Mouse (Mus musculus): Measurements from ENCODE around the gene Kcnj16. TPM values are rescaled to one million over a fixed set of nuclear protein-coding genes. Genes with fewer than 3 reads are reported as not detected.
A peak's percentile ranks its signal among the peaks of the same experiment; 100 is the strongest.

Gene Kcnj16
- total and polyA plus RNA-seq, 2 experiments from 2014 or later = 1.4 to 3.1 TPM

- no peaks in the 10 kb centered on the region for H3K27me3 ChIP-seq (ENCODE audit: insufficient read depth, low read length)
- no peak overlapping the region for H3K9ac ChIP-seq
- no peaks in the 10 kb centered on the region for H3K36me3 ChIP-seq (ENCODE audit: insufficient read depth)
- H3K27ac ChIP-seq (ENCODE audit: low read depth, low read length) = no peak overlapping the region
- no peak for TF ChIP-seq CTCF (IDR thresholded peaks at IDR 0.05; ENCODE audit: low read depth)
- 81% methylated on average over 3 of the region's 3 CpGs for WGBS
- no peak overlapping the region for H3K4me3 ChIP-seq (ENCODE audit: low read depth, low read length)
- H3K4me2 ChIP-seq (ENCODE audit: low read depth) = no peak overlapping the region
- no peak for DNase-seq
- no peaks in the 10 kb centered on the region for H3K9me3 ChIP-seq (ENCODE audit: low read length)
- no peaks in the 10 kb centered on the region for H3K4me1 ChIP-seq (ENCODE audit: insufficient read depth)
- ATAC-seq = no peak
Measured at GRCm38 (mm10) chr11:111009471-111009870, 41.6 kb downstream of the Kcnj16 start.

GRCm38 (mm10) chr11:111016206-111016605 lies 48.4 kb downstream of the Kcnj16 start:
- Histone ChIP-seq H3K27ac (ENCODE audit: low read depth, low read length) (no peak overlapping the region), H3K4me1 (ENCODE audit: insufficient read depth) (0 out of 2 replicates have a peak, but pooled peaks cover 3% of the 10 kb centered on the region), H3K27me3 (ENCODE audit: insufficient read depth, low read length) (no peaks in the 10 kb centered on the region), H3K9me3 (ENCODE audit: low read length) (no peaks in the 10 kb centered on the region), H3K36me3 (ENCODE audit: insufficient read depth) (no peaks in the 10 kb centered on the region), H3K9ac (no peak overlapping the region), H3K4me3 (ENCODE audit: low read depth, low read length) (no peak overlapping the region), H3K4me2 (ENCODE audit: low read depth) (no peak overlapping the region)
- WGBS = 94% methylated on average over 3 of the region's 3 CpGs
- DNase-seq (no peak), ATAC-seq (no peak)
- no peak for TF ChIP-seq CTCF (IDR thresholded peaks at IDR 0.05; ENCODE audit: low read depth)

GRCm38 (mm10) chr11:111020211-111020610 lies 52.4 kb downstream of the Kcnj16 start:
- ATAC-seq = no peak
- H3K4me2 ChIP-seq (ENCODE audit: low read depth) = no peak overlapping the region
- no peak for DNase-seq
- H3K4me3 ChIP-seq (ENCODE audit: low read depth, low read length) = no peak overlapping the region
- H3K9me3 ChIP-seq (ENCODE audit: low read length) = no peaks in the 10 kb centered on the region
- H3K9ac ChIP-seq = no peak overlapping the region
- H3K27ac ChIP-seq (ENCODE audit: low read depth, low read length) = no peak overlapping the region
- TF ChIP-seq CTCF (IDR thresholded peaks at IDR 0.05; ENCODE audit: low read depth) = no peak
- no peaks in the 10 kb centered on the region for H3K36me3 ChIP-seq (ENCODE audit: insufficient read depth)
- WGBS = 25% methylated on average over 2 of the region's 2 CpGs
- no peaks in the 10 kb centered on the region for H3K27me3 ChIP-seq (ENCODE audit: insufficient read depth, low read length)
- H3K4me1 ChIP-seq (ENCODE audit: insufficient read depth) = 0 out of 2 replicates have a peak, but pooled peaks cover 3% of the 10 kb centered on the region

- Histone ChIP-seq H3K27ac (ENCODE audit: low read depth, low read length) (no peak overlapping the region), H3K4me1 (ENCODE audit: insufficient read depth) (0 out of 2 replicates have a peak, but pooled peaks cover 3% of the 10 kb centered on the region), H3K4me2 (ENCODE audit: low read depth) (no peak overlapping the region), H3K9ac (no peak overlapping the region), H3K36me3 (ENCODE audit: insufficient read depth) (no peaks in the 10 kb centered on the region), H3K27me3 (ENCODE audit: insufficient read depth, low read length) (no peaks in the 10 kb centered on the region), H3K9me3 (ENCODE audit: low read length) (no peaks in the 10 kb centered on the region), H3K4me3 (ENCODE audit: low read depth, low read length) (no peak overlapping the region)
- 23% methylated on average over 8 of the region's 8 CpGs for WGBS
- TF ChIP-seq CTCF (IDR thresholded peaks at IDR 0.05; ENCODE audit: low read depth) = no peak
- DNase-seq (no peak), ATAC-seq (peak; percentile 69)
Measured at GRCm38 (mm10) chr11:111022681-111023281, 54.9 kb downstream of the Kcnj16 start.

GRCm38 (mm10) chr11:111042175-111042574 lies 74.3 kb downstream of the Kcnj16 start:
- Histone ChIP-seq H3K9me3 (ENCODE audit: low read length) (no peaks in the 10 kb centered on the region), H3K4me1 (ENCODE audit: insufficient read depth) (no peaks in the 10 kb centered on the region), H3K4me2 (ENCODE audit: low read depth) (no peak overlapping the region), H3K36me3 (ENCODE audit: insufficient read depth) (no peaks in the 10 kb centered on the region), H3K9ac (no peak overlapping the region), H3K4me3 (ENCODE audit: low read depth, low read length) (no peak overlapping the region), H3K27ac (ENCODE audit: low read depth, low read length) (no peak overlapping the region), H3K27me3 (ENCODE audit: insufficient read depth, low read length) (no peaks in the 10 kb centered on the region)
- peak; percentile 60 for TF ChIP-seq CTCF (IDR thresholded peaks at IDR 0.05; ENCODE audit: low read depth)
- ATAC-seq = no peak
- WGBS = 50% methylated on average over 5 of the region's 5 CpGs
- DNase-seq = peak; percentile 40

- Histone ChIP-seq H3K9me3 (ENCODE audit: low read length) (no peaks in the 10 kb centered on the region), H3K36me3 (ENCODE audit: insufficient read depth) (no peaks in the 10 kb centered on the region), H3K9ac (no peak overlapping the region), H3K4me1 (ENCODE audit: insufficient read depth) (no peaks in the 10 kb centered on the region), H3K27ac (ENCODE audit: low read depth, low read length) (no peak overlapping the region), H3K4me2 (ENCODE audit: low read depth) (no peak overlapping the region), H3K4me3 (ENCODE audit: low read depth, low read length) (no peak overlapping the region), H3K27me3 (ENCODE audit: insufficient read depth, low read length) (no peaks in the 10 kb centered on the region)
- DNase-seq (no peak), ATAC-seq (no peak)
- TF ChIP-seq CTCF (IDR thresholded peaks at IDR 0.05; ENCODE audit: low read depth) = no peak
- 90% methylated on average over 4 of the region's 4 CpGs for WGBS
Measured at GRCm38 (mm10) chr11:111043298-111043697, 75.5 kb downstream of the Kcnj16 start.

- ATAC-seq (no peak), DNase-seq (no peak)
- H3K9ac ChIP-seq = no peak overlapping the region
- H3K9me3 ChIP-seq (ENCODE audit: low read length) = no peaks in the 10 kb centered on the region
- no peak overlapping the region for H3K4me2 ChIP-seq (ENCODE audit: low read depth)
- no peak overlapping the region for H3K27ac ChIP-seq (ENCODE audit: low read depth, low read length)
- no peak overlapping the region for H3K4me3 ChIP-seq (ENCODE audit: low read depth, low read length)
- no peaks in the 10 kb centered on the region for H3K36me3 ChIP-seq (ENCODE audit: insufficient read depth)
- 92% methylated on average over 3 of the region's 3 CpGs for WGBS
- no peak for TF ChIP-seq CTCF (IDR thresholded peaks at IDR 0.05; ENCODE audit: low read depth)
- H3K27me3 ChIP-seq (ENCODE audit: insufficient read depth, low read length) = no peaks in the 10 kb centered on the region
- H3K4me1 ChIP-seq (ENCODE audit: insufficient read depth) = no peaks in the 10 kb centered on the region
Measured at GRCm38 (mm10) chr11:111054252-111054651, 86.4 kb downstream of the Kcnj16 start.
